Mouse (Mus musculus) liver, adult 2 months (tissue): ENCODE measurements around the gene H1fnt. TPM values are rescaled to one million over a fixed set of nuclear protein-coding genes. Genes with fewer than 3 reads are reported as not detected.

Experiments used
- DNase-seq: peaks from one replicate; pipeline ENCODE4 v3.0.0-alpha.2; 2011; ENCODE audit warnings: low read depth, low spot score; ENCODE audit errors: extremely low read depth
- H3K27ac ChIP-seq: fragments of 200-500 bp; replicated peaks from 2 replicates; pipeline ENCODE4 v1.5.1; 2012; ENCODE audit warnings: low read depth, mild to moderate bottlenecking, control low read depth, inconsistent platforms, low read length; ENCODE audit not compliant: insufficient read depth
- H3K27me3 ChIP-seq: fragments of 200-500 bp; 2 replicates; pipeline ENCODE4 v1.6.1; 2012; ENCODE audit warnings: mild to moderate bottlenecking, moderate library complexity, low read length, inconsistent platforms; ENCODE audit not compliant: control insufficient read depth, insufficient read depth
- H3K36me3 ChIP-seq: fragments of 200-500 bp; 2 replicates; pipeline ENCODE4 v1.6.1; 2012; ENCODE audit warnings: low read length, inconsistent platforms; ENCODE audit not compliant: control insufficient read depth, insufficient read depth
- H3K4me1 ChIP-seq: fragments of 200-500 bp; 2 replicates; pipeline ENCODE4 v1.6.1; 2011; ENCODE audit warnings: low read length; ENCODE audit not compliant: control insufficient read depth, insufficient read depth
- H3K4me3 ChIP-seq: fragments of 200-500 bp; 2 replicates; pipeline ENCODE4 v1.5.1; 2011; ENCODE audit warnings: low read depth, mild to moderate bottlenecking, control low read depth, low read length, moderate library complexity; ENCODE audit not compliant: insufficient read depth
- H3K79me2 ChIP-seq: fragments of 200-500 bp; 2 replicates; pipeline ENCODE4 v1.6.1; 2012; ENCODE audit warnings: inconsistent platforms, mild to moderate bottlenecking, low read length, moderate library complexity; ENCODE audit not compliant: control insufficient read depth, insufficient read depth
- H3K9ac ChIP-seq: fragments of 200-500 bp; 2 replicates; pipeline ENCODE4 v1.6.1; 2012; ENCODE audit warnings: low read depth, mild to moderate bottlenecking, control low read depth, inconsistent platforms, low read length
- CTCF ChIP-seq: fragments of 200-500 bp; IDR thresholded peaks from 2 replicates; pipeline ENCODE4 v1.5.1; 2011; ENCODE audit warnings: low read depth, low read length, control low read depth
- POLR2A ChIP-seq: fragments of 200-500 bp; IDR thresholded peaks from 2 replicates; pipeline ENCODE4 v1.6.1; 2011; ENCODE audit warnings: low read length, control low read depth; ENCODE audit not compliant: insufficient read depth; ENCODE audit errors: extremely low read depth
- WGBS: fragments of 180-500 bp; shearing (Covaris S2); methylation state at CpG from one replicate; pipeline ENCODE4 v1.1.7; 2018; 5-methylcytosine and 5-hydroxymethylcytosine counted together
- polyA plus RNA-seq: library from polyadenylated mRNA; depleted of rRNA; stranded (reverse); fragments of >200 nt; gene quantifications from 2 replicates; pipeline ENCODE4 v1.2.3, GENCODE M21; 2012; rRNA removed
- total RNA-seq: library from RNA; depleted of rRNA; stranded (reverse); fragments of >200 nt; gene quantifications from 2 replicates; pipeline ENCODE4 v1.2.3, GENCODE M21; 2014; rRNA removed

H1fnt gene
- total and polyA plus RNA-seq, 2 experiments, result not detected

GRCm38 (mm10) chr15:98220877-98221276, 36.2 kb downstream of the H1fnt start, which contains the start of the genes Gm44579 and Olfr287:
TSS of gene Gm44579 (minus strand) at chr15:98220977.
TSS of gene Olfr287 (minus strand) at chr15:98221056.
- Histone ChIP-seq H3K27ac (no peak within 1 kb of the TSS), H3K4me3 (no peak within 1 kb of the TSS), H3K9ac (no peak within 1 kb of the TSS), H3K36me3 (no peaks in the 10 kb centered on the region), H3K4me1 (no peaks in the 10 kb centered on the region), H3K27me3 (0 out of 2 replicates have a peak, but pooled peaks cover 2% of the 10 kb centered on the region), H3K79me2 (no peaks in the 10 kb centered on the region)
- WGBS, result 67% methylated on average over 4 of the region's 4 CpGs
- TF ChIP-seq POLR2A (no peak), CTCF (no peak)
- DNase-seq, result no peak

- no peaks in the 10 kb centered on the region for H3K79me2 ChIP-seq
- H3K36me3 ChIP-seq, result no peaks in the 10 kb centered on the region
- H3K27me3 ChIP-seq, result no peaks in the 10 kb centered on the region
- H3K9ac ChIP-seq, result no peak overlapping the region
- no peak for DNase-seq
- H3K4me1 ChIP-seq, result no peaks in the 10 kb centered on the region
- H3K4me3 ChIP-seq, result no peak overlapping the region
- no peak overlapping the region for H3K27ac ChIP-seq
- WGBS, result 51% methylated on average over 5 of the region's 5 CpGs
- TF ChIP-seq CTCF (no peak), POLR2A (no peak)
Measured at GRCm38 (mm10) chr15:98214130-98214529, 43.0 kb downstream of the H1fnt start.

GRCm38 (mm10) chr15:98213336-98213870, 43.7 kb downstream of the H1fnt start:
- 68% methylated on average over 5 of the region's 5 CpGs for WGBS
- Histone ChIP-seq H3K36me3 (no peaks in the 10 kb centered on the region), H3K79me2 (no peaks in the 10 kb centered on the region), H3K27ac (no peak overlapping the region), H3K4me3 (no peak overlapping the region), H3K27me3 (no peaks in the 10 kb centered on the region), H3K9ac (no peak overlapping the region), H3K4me1 (no peaks in the 10 kb centered on the region)
- no peak for DNase-seq
- TF ChIP-seq POLR2A (no peak), CTCF (no peak)

GRCm38 (mm10) chr15:98209676-98210075, 47.4 kb downstream of the H1fnt start:
- no peak overlapping the region for H3K27ac ChIP-seq
- no peak overlapping the region for H3K9ac ChIP-seq
- no peak for DNase-seq
- H3K27me3 ChIP-seq, result no peaks in the 10 kb centered on the region
- no peaks in the 10 kb centered on the region for H3K4me1 ChIP-seq
- 70% methylated on average over 7 of the region's 7 CpGs for WGBS
- TF ChIP-seq POLR2A (no peak), CTCF (no peak)
- no peak overlapping the region for H3K4me3 ChIP-seq
- H3K36me3 ChIP-seq, result no peaks in the 10 kb centered on the region
- no peaks in the 10 kb centered on the region for H3K79me2 ChIP-seq

Other genes with a start within 250 kb of the H1fnt start
- 9.4 and 10.5 TPM in 2 replicates for gene Pfkm, start 164.7 kb downstream of the H1fnt start, total RNA-seq
- 10.8 and 12.3 TPM in 2 replicates for gene Pfkm, start 164.7 kb downstream of the H1fnt start, polyA plus RNA-seq
- 4.4 TPM in 2 replicates for gene Senp1, start 163.5 kb downstream of the H1fnt start, total RNA-seq
- 2.2 and 3.7 TPM in 2 replicates for gene Senp1, start 163.5 kb downstream of the H1fnt start, polyA plus RNA-seq
- 10.8 and 15.4 TPM in 2 replicates for gene Asb8, start 91.7 kb downstream of the H1fnt start, total RNA-seq
- gene Asb8, start 91.7 kb downstream of the H1fnt start, polyA plus RNA-seq, result 26.9 and 32.9 TPM in 2 replicates
- not detected in 2 replicates for gene Ccdc184, start 90.1 kb downstream of the H1fnt start, total RNA-seq
- not detected in 2 replicates for gene Ccdc184, start 90.1 kb downstream of the H1fnt start, polyA plus RNA-seq
- gene Olfr288, start 61.8 kb downstream of the H1fnt start, total RNA-seq, result not detected in 2 replicates
- not detected in 2 replicates for gene Olfr288, start 61.8 kb downstream of the H1fnt start, polyA plus RNA-seq
- not detected in 2 replicates for gene Gm44579, start 36.3 kb downstream of the H1fnt start, total RNA-seq
- gene Gm44579, start 36.3 kb downstream of the H1fnt start, polyA plus RNA-seq, result not detected in 2 replicates
- gene Olfr287, start 36.2 kb downstream of the H1fnt start, total RNA-seq, result not detected in 2 replicates
- gene Olfr287, start 36.2 kb downstream of the H1fnt start, polyA plus RNA-seq, result not detected in 2 replicates
- gene Olfr286, start 22.8 kb downstream of the H1fnt start, total RNA-seq, result not detected in 2 replicates
- not detected in 2 replicates for gene Olfr286, start 22.8 kb downstream of the H1fnt start, polyA plus RNA-seq
- 0.28 and 0.40 TPM in 2 replicates for gene Zfp641, start 38.9 kb upstream of the H1fnt start, total RNA-seq
- 0.16 and 0.33 TPM in 2 replicates for gene Zfp641, start 38.9 kb upstream of the H1fnt start, polyA plus RNA-seq
- gene Olfr285, start 60.1 kb upstream of the H1fnt start, total RNA-seq, result not detected in 2 replicates
- gene Olfr285, start 60.1 kb upstream of the H1fnt start, polyA plus RNA-seq, result not detected in 2 replicates
- gene Olfr284, start 83.7 kb upstream of the H1fnt start, total RNA-seq, result not detected in 2 replicates
- not detected in 2 replicates for gene Olfr284, start 83.7 kb upstream of the H1fnt start, polyA plus RNA-seq
- gene Olfr283, start 123.7 kb upstream of the H1fnt start, total RNA-seq, result not detected in 2 replicates
- gene Olfr283, start 123.7 kb upstream of the H1fnt start, polyA plus RNA-seq, result not detected in 2 replicates
- gene Olfr282, start 173.9 kb upstream of the H1fnt start, total RNA-seq, result not detected in 2 replicates
- not detected in 2 replicates for gene Olfr282, start 173.9 kb upstream of the H1fnt start, polyA plus RNA-seq
- gene Olfr281, start 195.3 kb upstream of the H1fnt start, total RNA-seq, result not detected in 2 replicates
- not detected in 2 replicates for gene Olfr281, start 195.3 kb upstream of the H1fnt start, polyA plus RNA-seq
- not detected in 2 replicates for gene OR5BS1P, start 212.6 kb upstream of the H1fnt start, total RNA-seq
- not detected in 2 replicates for gene OR5BS1P, start 212.6 kb upstream of the H1fnt start, polyA plus RNA-seq
- gene Lalba, start 225.4 kb upstream of the H1fnt start, total RNA-seq, result not detected in 2 replicates
- gene Lalba, start 225.4 kb upstream of the H1fnt start, polyA plus RNA-seq, result not detected in 2 replicates
- gene Olfr279, start 235.1 kb upstream of the H1fnt start, total RNA-seq, result not detected in 2 replicates
- not detected in 2 replicates for gene Olfr279, start 235.1 kb upstream of the H1fnt start, polyA plus RNA-seq